Mouse (Mus musculus) gastrocnemius, adult 18-20 months (tissue): ENCODE measurements around the gene Nr1i3. TPM values are rescaled to one million over a fixed set of nuclear protein-coding genes. Genes with fewer than 3 reads are reported as not detected.
A peak's percentile ranks its signal among the peaks of the same experiment; 100 is the strongest.
"Not testable (repeated sequence)": the region's sequence is repeated elsewhere in the genome, so short reads cannot be mapped to it uniquely, and the experiment has no call there.

Experiments
- DNase-seq: peaks from one replicate; pipeline ENCODE4 v3.0.0; 2021; ENCODE audit warnings: low spot score
- total RNA-seq, 2 experiments: library from RNA; stranded (reverse); gene quantifications; 2 replicates each; pipeline ENCODE4 v1.2.3; 2021

Gene Nr1i3
- total RNA-seq, 2 experiments from 2014 or later: not detected

GRCm38 (mm10) chr1:171230215-171230614 is 16.4 kb downstream of the Nr1i3 start:
- no peak for DNase-seq

- no peak for DNase-seq
Measured at GRCm38 (mm10) chr1:171231844-171232243, 18.1 kb downstream of the Nr1i3 start.

GRCm38 (mm10) chr1:171232348-171232747 is 18.6 kb downstream of the Nr1i3 start:
- no peak for DNase-seq

DNA sequence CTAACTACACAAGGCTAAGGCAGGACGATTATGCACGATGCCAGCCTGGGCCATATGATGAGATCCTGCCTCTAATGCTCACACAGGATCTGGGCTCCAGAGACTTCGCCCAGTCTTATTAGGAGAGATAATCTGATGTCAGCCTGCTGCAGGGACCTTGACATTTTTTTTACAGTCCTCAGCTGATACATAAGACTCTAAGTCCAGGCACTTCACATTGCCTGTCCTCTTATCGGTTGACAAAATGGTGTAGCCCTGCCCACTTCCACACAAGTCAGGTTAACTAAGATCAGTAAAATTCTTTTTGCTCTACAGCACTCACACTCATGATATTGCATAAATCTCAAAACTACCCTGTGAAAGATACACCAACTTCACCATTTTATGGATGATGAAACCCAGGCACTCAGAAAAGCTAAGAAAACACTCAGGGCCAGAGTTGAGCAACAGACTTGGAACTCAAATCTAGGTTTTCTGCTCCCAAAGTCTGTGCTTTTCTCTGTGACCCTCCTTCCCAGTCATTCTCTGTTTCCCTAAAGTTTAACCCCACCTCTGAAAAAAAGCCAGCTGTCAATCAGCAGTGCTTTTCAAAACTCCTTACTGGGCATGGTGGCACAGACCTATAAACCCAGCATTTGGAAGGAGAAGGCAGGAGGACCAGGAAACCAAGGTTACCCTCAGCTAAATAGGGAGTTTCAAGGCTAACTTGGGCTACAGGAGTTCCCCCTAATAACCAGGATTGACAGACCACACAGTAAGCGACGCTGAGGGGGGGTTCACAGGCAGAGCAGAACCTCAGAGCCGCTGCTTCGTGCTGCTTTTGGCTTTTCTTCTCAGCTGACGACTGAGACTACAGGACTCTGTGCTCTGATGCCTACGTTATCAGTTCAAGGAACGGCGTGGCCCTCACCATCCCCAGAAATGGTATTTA is 19.3 kb downstream of the Nr1i3 start:
- no peak for DNase-seq

- no peak for DNase-seq
Measured at GRCm38 (mm10) chr1:171234126-171234525, 20.4 kb downstream of the Nr1i3 start, which contains the start of gene Fcer1g. Fcer1g (minus strand) TSS chr1:171234365.

- DNase-seq: no peak
Measured at GRCm38 (mm10) chr1:171234538-171234937, 20.8 kb downstream of the Nr1i3 start.

DNA sequence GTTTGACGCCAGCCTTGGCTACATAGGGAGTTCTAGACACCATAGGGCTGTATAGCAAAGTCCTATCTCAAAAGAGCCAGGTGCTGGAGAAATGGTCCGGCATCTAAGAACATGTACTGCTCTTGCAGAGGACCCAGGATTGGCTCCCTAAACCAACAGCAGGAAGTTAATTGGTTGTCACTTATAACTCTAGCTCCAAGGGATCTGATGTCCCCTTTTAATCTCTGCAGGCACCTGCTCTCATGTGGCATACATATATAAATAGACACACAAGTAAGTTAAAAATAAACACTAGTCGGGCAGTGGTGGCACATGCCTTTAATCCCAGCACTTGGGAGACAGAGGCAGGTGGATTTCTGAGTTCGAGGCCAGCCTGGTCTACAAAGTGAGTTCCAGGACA is 22.0 kb downstream of the Nr1i3 start:
- no peak for DNase-seq

DNA sequence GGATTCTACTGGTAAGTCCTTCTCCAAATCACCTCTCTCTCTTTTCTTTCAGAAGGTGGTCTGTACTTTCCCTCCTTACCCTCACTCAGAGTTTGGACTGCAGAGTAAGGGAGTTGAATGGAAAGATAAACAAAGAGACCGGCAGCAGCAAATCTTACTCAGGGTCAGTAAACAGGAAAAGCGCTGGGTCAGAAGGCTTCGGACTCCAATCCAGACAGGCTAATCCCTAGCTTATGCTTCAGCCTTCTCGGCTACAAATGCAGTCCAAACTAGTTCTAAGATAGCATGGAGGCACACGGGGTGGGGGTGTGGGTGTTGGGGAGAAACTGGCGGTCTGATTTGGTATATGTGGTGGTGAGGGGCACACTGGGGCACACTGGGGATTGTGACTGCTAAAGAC is 23.7 kb downstream of the Nr1i3 start:
- DNase-seq: no peak

- DNase-seq: peak; percentile 72
Measured at GRCm38 (mm10) chr1:171238463-171238862, 24.7 kb downstream of the Nr1i3 start.

GRCm38 (mm10) chr1:171239992-171240744 is 26.4 kb downstream of the Nr1i3 start:
- peak; percentile 89 for DNase-seq

- no peak for DNase-seq
Measured at GRCm38 (mm10) chr1:171240911-171241310, 27.1 kb downstream of the Nr1i3 start.

DNA sequence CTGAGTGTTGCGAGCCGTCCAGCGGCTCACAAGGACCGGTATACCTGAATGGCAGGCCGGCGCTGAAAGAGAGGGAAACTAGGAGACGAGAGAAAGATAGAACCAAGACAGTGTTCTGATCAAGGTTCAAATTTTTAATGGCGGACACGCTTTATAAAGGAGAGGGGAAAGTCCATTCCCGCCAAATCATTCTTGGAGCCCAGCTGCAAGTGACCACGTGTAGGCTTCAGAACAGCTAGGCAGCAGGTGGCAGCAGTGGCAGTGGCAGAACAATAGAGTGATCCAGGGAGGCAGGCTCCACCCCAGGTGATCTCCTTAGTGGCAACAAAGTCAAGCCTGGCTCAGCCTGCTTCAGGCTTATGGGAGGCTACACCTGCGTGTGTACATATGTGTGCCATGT is 28.2 kb downstream of the Nr1i3 start:
- not testable (repeated sequence) for DNase-seq

DNA sequence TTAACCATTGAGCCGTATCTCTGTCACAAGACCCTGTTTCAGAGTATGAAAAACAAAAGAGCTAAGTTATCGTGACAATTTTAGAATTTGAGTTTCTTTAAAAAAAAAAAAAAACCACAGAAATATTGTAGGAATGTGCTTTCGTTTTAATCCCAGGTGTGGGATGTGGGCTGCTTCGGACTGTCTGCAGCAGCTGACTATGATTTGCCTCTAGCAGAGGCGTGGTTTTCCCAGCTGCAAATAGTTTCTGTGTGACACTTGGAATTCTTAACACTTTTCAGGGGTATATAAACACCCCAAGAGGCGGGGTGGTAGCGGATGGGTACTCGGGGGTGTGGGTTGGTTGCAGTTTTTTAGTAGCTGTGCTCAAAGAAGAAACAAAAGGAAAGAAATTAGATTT is 31.6 kb downstream of the Nr1i3 start:
- DNase-seq: no peak

DNA sequence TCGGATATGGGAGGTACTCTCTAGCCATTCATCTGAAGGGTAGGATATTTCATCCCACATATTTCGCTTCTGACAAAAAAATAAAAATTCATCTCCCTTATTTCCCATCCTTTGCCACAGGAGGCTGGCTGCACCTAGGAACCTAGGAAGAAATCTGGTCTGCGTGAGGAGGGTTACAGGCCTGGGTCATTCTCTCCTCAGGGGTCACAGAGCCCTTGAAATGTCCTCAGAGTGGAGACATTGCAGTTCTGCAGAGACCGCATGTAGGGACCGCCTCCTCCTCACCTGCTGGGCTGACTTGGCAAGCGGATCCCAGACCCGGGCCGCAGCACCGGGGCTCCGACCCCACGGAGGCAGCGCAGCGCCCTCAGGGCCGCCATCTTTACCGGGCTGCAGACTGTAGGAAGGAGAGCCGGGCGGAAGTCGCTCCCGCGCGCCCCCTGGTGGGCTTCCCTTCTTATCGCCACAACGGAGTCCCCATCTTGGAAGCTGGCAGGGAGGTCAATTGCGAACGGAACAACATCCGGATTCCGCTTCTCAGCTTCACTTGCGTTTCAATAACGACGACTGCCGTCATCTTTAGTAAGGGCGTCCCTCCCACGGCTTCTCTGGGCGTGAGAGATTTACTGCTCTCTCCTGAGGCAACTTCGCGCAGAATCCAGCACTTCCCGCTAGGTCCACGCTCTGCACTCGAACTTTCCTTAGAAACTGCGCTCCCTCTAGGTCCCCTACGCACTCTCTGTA is 33.1 kb downstream of the Nr1i3 start:
- peak; percentile 98 for DNase-seq

DNA sequence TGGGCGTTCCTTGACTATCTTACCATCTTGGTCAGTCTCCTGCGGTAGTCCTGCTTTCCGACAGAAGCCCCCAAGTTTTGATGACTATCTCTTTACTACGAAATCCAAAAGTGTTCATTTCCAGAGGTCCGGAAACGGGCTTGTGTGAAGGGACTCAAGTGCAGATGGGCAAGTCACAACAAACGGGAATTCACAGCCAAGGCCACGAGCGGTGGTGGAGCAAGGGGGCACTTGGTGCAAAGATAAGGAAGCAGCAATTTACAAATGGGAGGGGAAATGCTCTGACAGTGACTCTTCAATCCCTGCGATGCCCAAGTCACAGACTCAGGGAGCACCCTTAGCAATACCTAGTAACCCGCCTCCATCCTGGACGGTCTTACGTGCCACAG is 33.7 kb downstream of the Nr1i3 start:
- no peak for DNase-seq

- DNase-seq: no peak
Measured at GRCm38 (mm10) chr1:171247916-171248315, 34.1 kb downstream of the Nr1i3 start.

GRCm38 (mm10) chr1:171248386-171249226 is 34.8 kb downstream of the Nr1i3 start:
- no peak for DNase-seq

- no peak for DNase-seq
Measured at GRCm38 (mm10) chr1:171249913-171250600, 36.3 kb downstream of the Nr1i3 start, which contains the start of gene Adamts4. Adamts4 (plus strand) TSS chr1:171250421.

GRCm38 (mm10) chr1:171250680-171251593 is 37.2 kb downstream of the Nr1i3 start, which contains the start of gene Ndufs2:
Ndufs2 (minus strand) TSS chr1:171251388.
- no peak for DNase-seq
